ENCODE assay signal across 22 mouse cellular contexts in genomic region chr10:85639581-85639980, GRCm38 (mm10).
DNase-seq lines count a peak whose midpoint lies in the region; TF ChIP-seq lines count a peak whose summit lies in the region.
"Had no signal": no experiment of that assay in that cellular context is flagged by ENCODE, and none has a peak within 500 bp of the region (broad histone marks: within the 10 kb centered on the region; RNA-seq: fewer than 3 reads in every experiment).

No protein-coding gene starts in this region.

- no peak for TF ChIP-seq CTCF in gastrocnemius, adult 2 months (IDR thresholded peaks at IDR 0.05)

- no peak overlapping the region for H3K4me3 ChIP-seq in myocyte
- H3K4me3 ChIP-seq in gastrocnemius, adult 2 months = no peak overlapping the region
- no peak overlapping the region for H3K4me3 ChIP-seq in heart, embryonic 10.5 days
- H3K4me3 ChIP-seq: embryonic facial prominence, embryonic 13.5 days; forebrain, embryonic 13.5 days; heart, embryonic 15.5 days had no signal

- H3K9me3 ChIP-seq in heart, embryonic 10.5 days = no peaks in the 10 kb centered on the region
- H3K9me3 ChIP-seq: embryonic facial prominence, embryonic 13.5 days; forebrain, embryonic 13.5 days; heart, embryonic 15.5 days had no signal

- no peaks in the 10 kb centered on the region for H3K27me3 ChIP-seq in myocyte (ENCODE audit: control insufficient read depth, insufficient read depth, insufficient read length)
- peaks cover 9% of the 10 kb centered on the region; the same call in 1 of the 2 replicates for H3K27me3 ChIP-seq in heart, embryonic 10.5 days (ENCODE audit: insufficient read depth, poor library complexity, severe bottlenecking)
- H3K27me3 ChIP-seq: CH12.LX; embryonic facial prominence, embryonic 13.5 days; forebrain, embryonic 13.5 days had no signal

- no peak overlapping the region for H3ac ChIP-seq in myocyte (ENCODE audit: control insufficient read depth, insufficient read length)

- H3K4me1 ChIP-seq in heart, embryonic 10.5 days = no peaks in the 10 kb centered on the region
- H3K4me1 ChIP-seq: embryonic facial prominence, embryonic 13.5 days; forebrain, embryonic 13.5 days; heart, embryonic 15.5 days had no signal

- H3K27ac ChIP-seq in gastrocnemius, adult 2 months = no peak overlapping the region
- no peak overlapping the region for H3K27ac ChIP-seq in heart, embryonic 10.5 days
- H3K27ac ChIP-seq: embryonic facial prominence, embryonic 13.5 days; forebrain, embryonic 13.5 days; heart, embryonic 15.5 days; hindbrain, embryonic 14.5 days had no signal

- peak overlapping the region; percentile 57 for H3K4me2 ChIP-seq in myocyte (ENCODE audit: low read depth)
- H3K4me2 ChIP-seq: embryonic facial prominence, embryonic 13.5 days; forebrain, embryonic 13.5 days; heart, embryonic 11.5 days; heart, embryonic 15.5 days; hindbrain, embryonic 14.5 days had no signal

- H3K36me3 ChIP-seq in myocyte (ENCODE audit: control insufficient read depth, insufficient read depth) = no peaks in the 10 kb centered on the region
- no peaks in the 10 kb centered on the region for H3K36me3 ChIP-seq in heart, embryonic 10.5 days
- H3K36me3 ChIP-seq: embryonic facial prominence, embryonic 13.5 days; heart, embryonic 15.5 days had no signal

- intact Hi-C loops in gastrocnemius, adult 2 months (cut with DNase I) = no loop called here

- DNase-seq in 3T3-L1 (ENCODE audit: low read depth, low spot score) = peak; percentile 72
- DNase-seq in ES-CJ7 (ENCODE audit: low read depth, low spot score) = peak; percentile 63
- DNase-seq in R1 (ENCODE audit: low read depth, low spot score) = peak; percentile 90
- no peak for DNase-seq in gastrocnemius, adult 2 months
- DNase-seq in heart, embryonic 10.5 days (ENCODE audit: low spot score) = no peak
- no peak for DNase-seq in thymus, adult 18-20 months
- DNase-seq: adrenal gland, adult 8-10 months; adrenal gland, postnatal 36 days; cerebellum, adult 11-12 months; cerebellum, adult 9-10 months; cerebellum, postnatal 36 days; gastrocnemius, postnatal 36 days; heart, adult 18-20 months; heart, postnatal 14 days; kidney, adult 8-10 months had no signal

- 84% methylated on average over 7 of the region's 7 CpGs for WGBS in heart, embryonic 10.5 days

- no peak for TF ChIP-seq POLR2A in myocyte (IDR thresholded peaks at IDR 0.05; ENCODE audit: insufficient read length, low read depth)

- H3K79me2 ChIP-seq in myocyte (ENCODE audit: control insufficient read depth, insufficient read depth) = no peaks in the 10 kb centered on the region

TF ChIP-seq in myocyte, 11 proteins besides CTCF, POLR2A, EP300 and RAD21:
- TF ChIP-seq E2F4 (IDR thresholded peaks at IDR 0.05; ENCODE audit: insufficient read depth) (no peak), POLR2AphosphoS2 (IDR thresholded peaks at IDR 0.05; ENCODE audit: insufficient read length, low read depth) (no peak), MYOG (IDR thresholded peaks at IDR 0.05; ENCODE audit: control insufficient read depth in 1 of 3, insufficient read depth in 1 of 3, insufficient read length in 2 of 3, low read depth in 2 of 3) (peak; percentile 82 to 96 (median 83)), CEBPB (IDR thresholded peaks at IDR 0.05; ENCODE audit: insufficient read depth, poor library complexity, severe bottlenecking) (peak; percentile 93), TCF12 (IDR thresholded peaks at IDR 0.05; ENCODE audit: insufficient read depth, poor library complexity, severe bottlenecking) (peak; percentile 90), REST (IDR thresholded peaks at IDR 0.05; ENCODE audit: insufficient read depth, insufficient read length) (no peak), MAX (IDR thresholded peaks at IDR 0.05; ENCODE audit: low read depth) (peak; percentile 5), MYOD1 (IDR thresholded peaks at IDR 0.05; ENCODE audit: control insufficient read depth in 1 of 3, insufficient read length in 2 of 3, low read depth in 2 of 3) (peak; percentile 46 to 96 (median 96)), USF1 (IDR thresholded peaks at IDR 0.05; ENCODE audit: low read depth) (peak; percentile 55), SRF (IDR thresholded peaks at IDR 0.05; ENCODE audit: control insufficient read depth, insufficient read length, low read depth) (no peak), TCF3 (IDR thresholded peaks at IDR 0.05; ENCODE audit: insufficient read length, low read depth) (peak; percentile 46)

Comparison
In these comparisons a context has a peak if more than half of its experiments do, and no peak if none do; other contexts are left out.
1. DNase-seq: peak in 3T3-L1 (single experiment), ES-CJ7 (single experiment) and R1 (single experiment); none in gastrocnemius, adult 2 months (single experiment), heart, embryonic 10.5 days (single experiment) and thymus, adult 18-20 months (0 of 2).